Mouse (Mus musculus) erythroblast, embryonic 14.5 days (primary cell): Measurements from ENCODE around the gene Vmn1r179.

ENCODE experiments used
- GATA1 ChIP-seq: IDR thresholded peaks from 2 replicates; pipeline ENCODE4 v1.6.1; 2012; ENCODE audit warnings: low read length, inconsistent platforms, mixed read lengths
- TAL1 ChIP-seq: IDR thresholded peaks from 3 replicates; pipeline ENCODE4 v1.6.1; 2012; ENCODE audit warnings: low read length, inconsistent platforms, mixed read lengths

DNA sequence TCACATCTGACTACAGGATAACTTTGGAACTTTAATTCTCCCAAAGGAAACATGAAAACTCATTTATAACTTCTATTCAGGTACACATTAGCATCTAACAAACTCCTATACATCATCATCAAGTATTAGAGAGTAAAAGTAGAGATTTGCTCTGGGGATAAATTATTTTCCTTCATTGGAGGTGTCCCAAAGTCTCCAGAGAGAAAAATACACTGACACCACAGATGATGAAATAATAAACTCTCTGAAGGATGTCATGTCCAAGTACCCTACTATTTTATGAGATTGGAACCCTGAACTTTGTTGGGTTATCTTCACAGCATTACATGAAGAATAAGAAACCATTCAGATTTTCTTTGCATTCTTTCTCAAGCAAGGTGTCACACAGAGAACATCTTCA lies 23.6 kb downstream of the Vmn1r179 start, which contains the start of gene Vmn1r180:
- TF ChIP-seq GATA1 = no peak
- TF ChIP-seq TAL1 = no peak
